Mouse (Mus musculus) hindbrain, postnatal 0 days (tissue): ENCODE data around the gene Fxyd1. TPM values are rescaled to one million over a fixed set of nuclear protein-coding genes. Genes with fewer than 3 reads are reported as not detected.

Experiments used
- ATAC-seq: fragments of 200-750 bp; cut with Nextera tagmentation; 2 replicates; pipeline ENCODE4 v1.8.0; 2017; ENCODE audit warnings: mild to moderate bottlenecking, moderate TSS enrichment, moderate library complexity
- DNase-seq: peaks from one replicate; pipeline ENCODE4 v3.0.0-alpha.2; 2015; ENCODE audit warnings: low spot score
- H3K27ac ChIP-seq: fragments of 300-500 bp; sonication (generic); 2 replicates; pipeline ENCODE4 v1.5.1; 2014; ENCODE audit warnings: mild to moderate bottlenecking
- H3K27me3 ChIP-seq: fragments of 300-500 bp; sonication (generic); 2 replicates; pipeline ENCODE4 v1.6.1; 2014; ENCODE audit warnings: low read length, mixed read lengths; ENCODE audit not compliant: insufficient read depth
- H3K36me3 ChIP-seq: fragments of 300-500 bp; sonication (generic); 2 replicates; pipeline ENCODE4 v1.6.1; 2014; ENCODE audit warnings: low read length, mixed read lengths; ENCODE audit not compliant: insufficient read depth
- H3K4me1 ChIP-seq: fragments of 300-500 bp; sonication (generic); 2 replicates; pipeline ENCODE4 v1.6.1; 2014; ENCODE audit warnings: antibody characterized with exemption, low read length, mixed read lengths; ENCODE audit not compliant: insufficient read depth
- H3K4me2 ChIP-seq: fragments of 300-500 bp; sonication (generic); 2 replicates; pipeline ENCODE4 v1.6.1; 2014; ENCODE audit warnings: low read depth, mild to moderate bottlenecking, low read length, moderate library complexity, mixed read lengths
- H3K4me3 ChIP-seq: fragments of 300-500 bp; sonication (generic); 2 replicates; pipeline ENCODE4 v1.5.1; 2014; ENCODE audit warnings: low read length
- H3K9ac ChIP-seq: fragments of 300-500 bp; sonication (generic); replicated peaks from 2 replicates; pipeline ENCODE4 v1.6.1; 2014; ENCODE audit warnings: mild to moderate bottlenecking, low read length, moderate library complexity, mixed read lengths
- H3K9me3 ChIP-seq: fragments of 300-500 bp; sonication (generic); 2 replicates; pipeline ENCODE4 v1.6.1; 2016; ENCODE audit warnings: low read length, mixed read lengths
- CTCF ChIP-seq: IDR thresholded peaks from 2 replicates; pipeline ENCODE4 v1.5.1; 2016; ENCODE audit warnings: antibody characterized with exemption, control low read depth, low read depth
- WGBS: fragments of 180-500 bp; shearing (Covaris S2); extraction: QIAGEN DNeasy Blood & Tissue Kit; methylation state at CpG from one replicate; pipeline ENCODE4 v1.1.7; 2014; 5-methylcytosine and 5-hydroxymethylcytosine counted together
- polyA plus RNA-seq: library from polyadenylated mRNA; unstranded; fragments of >200 nt; fragmentation: Nextera tagmentation; extraction: Ambion mirVana; gene quantifications from 2 replicates; pipeline ENCODE4 v1.2.1, GENCODE M21; 2015
- total RNA-seq: library from RNA; depleted of rRNA; stranded (reverse); fragments of >200 nt; gene quantifications from 2 replicates; pipeline ENCODE4 v1.2.3, GENCODE M21; 2014

Gene Fxyd1
- total and polyA plus RNA-seq, 2 experiments from 2014 or later, result 26.5 to 129 TPM

DNA sequence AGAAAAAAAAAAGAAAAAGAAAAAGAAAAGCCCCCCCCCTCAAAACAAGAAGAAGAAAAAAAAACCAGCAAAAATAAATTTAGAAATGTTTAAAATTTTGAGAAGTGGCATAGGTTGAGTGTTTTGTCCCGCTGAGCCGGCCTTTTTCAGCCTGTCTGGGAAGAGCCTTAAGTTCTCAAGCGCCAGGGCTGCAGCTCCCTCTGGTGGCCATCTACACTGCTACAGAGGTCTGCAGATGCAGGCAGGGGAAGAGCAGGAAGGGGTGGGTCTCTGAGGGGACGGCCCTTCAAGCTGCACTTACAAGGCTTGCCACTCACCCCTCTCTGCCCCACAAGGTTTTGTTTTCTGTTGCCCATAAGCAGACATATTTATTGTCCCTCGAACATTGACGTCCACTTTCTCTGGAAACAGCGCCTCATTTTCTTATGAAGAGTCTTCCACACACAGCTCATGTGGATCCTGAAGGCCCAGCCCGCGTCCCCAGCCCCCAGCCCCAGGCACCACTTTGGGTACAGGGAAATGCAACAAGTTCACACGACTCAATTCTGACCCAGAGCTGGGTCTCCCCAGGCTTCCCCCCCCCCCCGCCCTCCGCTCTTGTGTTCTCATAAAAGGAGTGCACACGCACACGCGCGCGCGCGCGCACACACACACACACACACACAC is 40.7 kb upstream of the Fxyd1 start:
- peak; percentile 96 for TF ChIP-seq CTCF
- no peaks in the 10 kb centered on the region for H3K9me3 ChIP-seq
- no peaks in the 10 kb centered on the region for H3K27me3 ChIP-seq
- no peaks in the 10 kb centered on the region for H3K4me1 ChIP-seq
- 0 out of 2 replicates have a peak overlapping the region, but pooled peaks have one; percentile 6 for H3K4me3 ChIP-seq
- no peak overlapping the region for H3K27ac ChIP-seq
- H3K9ac ChIP-seq, result no peak overlapping the region
- ATAC-seq, result peak; percentile 93
- peak overlapping the region; percentile 40 for H3K4me2 ChIP-seq
- WGBS, result 49% methylated on average over 20 of the region's 20 CpGs
- peak; percentile 96 for DNase-seq
- H3K36me3 ChIP-seq, result no peaks in the 10 kb centered on the region

GRCm38 (mm10) chr7:31096892-31097564 is 40.0 kb upstream of the Fxyd1 start:
- 69% methylated on average over 9 of the region's 9 CpGs for WGBS
- no peak overlapping the region for H3K9ac ChIP-seq
- ATAC-seq, result no peak
- no peaks in the 10 kb centered on the region for H3K27me3 ChIP-seq
- DNase-seq, result no peak
- H3K4me1 ChIP-seq, result no peaks in the 10 kb centered on the region
- no peaks in the 10 kb centered on the region for H3K9me3 ChIP-seq
- no peaks in the 10 kb centered on the region for H3K36me3 ChIP-seq
- H3K27ac ChIP-seq, result no peak overlapping the region
- no peak for TF ChIP-seq CTCF
- no peak overlapping the region for H3K4me3 ChIP-seq
- H3K4me2 ChIP-seq, result no peak overlapping the region

DNA sequence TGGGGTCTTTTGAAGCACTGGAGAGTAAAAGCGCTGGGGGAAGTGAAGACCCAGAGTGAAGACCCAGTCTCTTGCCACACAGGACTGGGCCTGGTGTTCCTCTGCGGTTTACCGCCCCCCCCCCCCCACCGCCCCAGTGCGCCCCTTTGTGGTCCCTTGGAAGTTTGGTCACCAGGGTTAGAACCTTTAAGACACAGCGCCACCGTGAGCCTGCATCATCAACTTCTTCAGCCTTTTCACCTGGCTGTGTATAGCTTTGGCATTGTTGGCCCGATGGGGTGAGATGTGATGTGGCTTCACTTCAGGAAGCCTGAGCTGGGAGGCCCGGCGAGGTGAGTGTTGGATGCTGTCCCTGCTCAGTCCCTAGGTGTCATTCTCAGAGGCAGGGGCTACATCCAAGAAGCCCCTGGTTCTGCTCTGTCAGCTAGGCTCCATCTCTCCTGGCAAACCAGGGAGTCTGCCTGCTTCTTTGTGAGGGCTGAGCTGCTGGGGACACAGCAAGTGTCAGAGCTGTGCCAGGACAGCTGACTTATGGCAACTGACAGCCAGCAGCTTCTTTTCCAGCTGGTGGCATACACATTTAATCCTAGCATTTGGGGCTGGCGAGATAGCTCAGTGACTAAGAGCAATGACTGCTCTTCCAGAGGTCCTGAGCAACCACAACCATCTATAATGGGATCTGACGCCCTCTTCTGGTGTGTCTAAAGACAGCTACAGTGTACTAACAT is 37.9 kb upstream of the Fxyd1 start:
- no peak overlapping the region for H3K9ac ChIP-seq
- WGBS, result 29% methylated on average over 10 of the region's 12 CpGs
- no peak for ATAC-seq

GRCm38 (mm10) chr7:31089721-31090120 is 32.7 kb upstream of the Fxyd1 start:
- H3K9me3 ChIP-seq, result no peaks in the 10 kb centered on the region
- TF ChIP-seq CTCF, result no peak
- no peak overlapping the region for H3K9ac ChIP-seq
- DNase-seq (no peak), ATAC-seq (no peak)
- H3K4me1 ChIP-seq, result no peaks in the 10 kb centered on the region
- no peaks in the 10 kb centered on the region for H3K27me3 ChIP-seq
- no peak overlapping the region for H3K4me3 ChIP-seq
- no peak overlapping the region for H3K4me2 ChIP-seq
- H3K27ac ChIP-seq, result no peak overlapping the region
- WGBS, result 90% methylated on average over 2 of the region's 2 CpGs
- no peaks in the 10 kb centered on the region for H3K36me3 ChIP-seq

More for the DNA sequence above, 37.9 kb upstream of the Fxyd1 start:
- H3K4me2 ChIP-seq, result no peak overlapping the region
- H3K36me3 ChIP-seq, result no peaks in the 10 kb centered on the region
- H3K4me3 ChIP-seq, result no peak overlapping the region
- TF ChIP-seq CTCF, result peak; percentile 34; the same call in 1 of the 2 replicates
- H3K4me1 ChIP-seq, result no peaks in the 10 kb centered on the region
- peak; percentile 50 for DNase-seq
- no peaks in the 10 kb centered on the region for H3K27me3 ChIP-seq
- no peaks in the 10 kb centered on the region for H3K9me3 ChIP-seq
- H3K27ac ChIP-seq, result no peak overlapping the region

GRCm38 (mm10) chr7:31088206-31088605 is 31.2 kb upstream of the Fxyd1 start:
- Histone ChIP-seq H3K9ac (no peak overlapping the region), H3K9me3 (no peaks in the 10 kb centered on the region), H3K27me3 (no peaks in the 10 kb centered on the region), H3K27ac (peak overlapping the region; percentile 54; the same call in 1 of the 2 replicates), H3K36me3 (no peaks in the 10 kb centered on the region), H3K4me3 (no peak overlapping the region), H3K4me2 (no peak overlapping the region), H3K4me1 (no peaks in the 10 kb centered on the region)
- WGBS, result 52% methylated on average over 3 of the region's 3 CpGs
- TF ChIP-seq CTCF, result no peak
- DNase-seq, result no peak
- no peak for ATAC-seq

GRCm38 (mm10) chr7:31087262-31087661 is 30.3 kb upstream of the Fxyd1 start:
- H3K27ac ChIP-seq, result 0 out of 2 replicates have a peak overlapping the region, but pooled peaks have one; percentile 54
- TF ChIP-seq CTCF, result no peak
- DNase-seq (no peak), ATAC-seq (no peak)
- no peaks in the 10 kb centered on the region for H3K36me3 ChIP-seq
- WGBS, result 75% methylated on average over 2 of the region's 2 CpGs
- no peaks in the 10 kb centered on the region for H3K9me3 ChIP-seq
- H3K4me2 ChIP-seq, result no peak overlapping the region
- no peak overlapping the region for H3K4me3 ChIP-seq
- no peak overlapping the region for H3K9ac ChIP-seq
- no peaks in the 10 kb centered on the region for H3K27me3 ChIP-seq
- H3K4me1 ChIP-seq, result no peaks in the 10 kb centered on the region
